Mouse (Mus musculus) heart, embryonic 13.5 days (tissue): ENCODE measurements at regions not wholly inside any gene's neighbourhood (a gene's known extent, or its start where the extent isn't known, plus 50 kb on each side); places are given as distances from the start of the nearest gene placed in this dataset.
A peak's percentile ranks its signal among the peaks of the same experiment; 100 is the strongest.
"Not testable (repeated sequence)": the region's sequence is repeated elsewhere in the genome, so short reads cannot be mapped to it uniquely, and the experiment has no call there.

Experiments used
- ATAC-seq: fragments of 200-750 bp; cut with Nextera tagmentation; 2 replicates; pipeline ENCODE4 v1.8.0; 2017; ENCODE audit warnings: moderate TSS enrichment; ENCODE audit not compliant: insufficient number of reproducible peaks, low FRiP score, low TSS enrichment; ENCODE audit errors: extremely low read depth
- H3K27ac ChIP-seq: fragments of 300-500 bp; sonication (generic); replicated peaks from 2 replicates; pipeline ENCODE4 v1.5.1; 2015; ENCODE audit warnings: moderate library complexity, mild to moderate bottlenecking, inconsistent platforms
- H3K27me3 ChIP-seq: fragments of 300-500 bp; sonication (generic); replicated peaks from 2 replicates; pipeline ENCODE4 v1.6.1; 2015; ENCODE audit warnings: mild to moderate bottlenecking, inconsistent platforms
- H3K36me3 ChIP-seq: fragments of 300-500 bp; sonication (generic); 2 replicates; pipeline ENCODE4 v1.6.1; 2015; ENCODE audit warnings: mild to moderate bottlenecking, inconsistent platforms
- H3K4me1 ChIP-seq: fragments of 300-500 bp; sonication (generic); 2 replicates; pipeline ENCODE4 v1.6.1; 2015; ENCODE audit warnings: inconsistent platforms
- H3K4me2 ChIP-seq: fragments of 300-500 bp; sonication (generic); 2 replicates; pipeline ENCODE4 v1.6.1; 2015; ENCODE audit warnings: inconsistent platforms, mild to moderate bottlenecking, moderate library complexity
- H3K4me3 ChIP-seq: fragments of 300-500 bp; sonication (generic); 2 replicates; pipeline ENCODE4 v1.5.1; 2015; ENCODE audit warnings: moderate library complexity, mild to moderate bottlenecking, inconsistent platforms
- H3K9ac ChIP-seq: fragments of 300-500 bp; sonication (generic); 2 replicates; pipeline ENCODE4 v1.6.1; 2015; ENCODE audit warnings: inconsistent platforms, mild to moderate bottlenecking, moderate library complexity
- H3K9me3 ChIP-seq: fragments of 300-500 bp; sonication (generic); 2 replicates; pipeline ENCODE4 v1.6.1; 2016; ENCODE audit warnings: inconsistent platforms
- WGBS: fragments of 180-500 bp; shearing (Covaris S2); methylation state at CpG from one replicate; pipeline ENCODE4 v1.1.7; 2015; ENCODE audit warnings: mixed read lengths; 5-methylcytosine and 5-hydroxymethylcytosine counted together

- Histone ChIP-seq H3K36me3 (no peaks in the 10 kb centered on the region), H3K27ac (no peak overlapping the region), H3K27me3 (no peaks in the 10 kb centered on the region), H3K9ac (no peak overlapping the region), H3K9me3 (no peaks in the 10 kb centered on the region), H3K4me3 (no peak overlapping the region), H3K4me1 (no peaks in the 10 kb centered on the region), H3K4me2 (no peak overlapping the region)
- 74% methylated on average over 7 of the region's 7 CpGs for WGBS
- no peak for ATAC-seq
Measured at GRCm38 (mm10) chr4:6600766-6601367, 1638.0 kb downstream of the Car8 start.

- H3K27ac ChIP-seq: no peak overlapping the region
- WGBS: 66% methylated on average over 1 of the region's 1 CpGs
- H3K9ac ChIP-seq: no peak overlapping the region
- H3K27me3 ChIP-seq: no peaks in the 10 kb centered on the region
- H3K36me3 ChIP-seq: no peaks in the 10 kb centered on the region
- no peaks in the 10 kb centered on the region for H3K4me1 ChIP-seq
- no peaks in the 10 kb centered on the region for H3K9me3 ChIP-seq
- H3K4me3 ChIP-seq: no peak overlapping the region
- no peak for ATAC-seq
- H3K4me2 ChIP-seq: no peak overlapping the region
Measured at GRCm38 (mm10) chr4:6596321-6596720, 1642.5 kb downstream of the Car8 start.

GRCm38 (mm10) chr4:6592890-6593289, 1646.0 kb downstream of the Car8 start:
- H3K36me3 ChIP-seq, ATAC-seq, H3K27ac ChIP-seq, H3K4me2 ChIP-seq, H3K9me3 ChIP-seq, H3K27me3 ChIP-seq, H3K4me3 ChIP-seq, H3K9ac ChIP-seq, H3K4me1 ChIP-seq: not testable (repeated sequence)
- WGBS: 56% methylated on average over 3 of the region's 3 CpGs

- Histone ChIP-seq H3K27me3 (no peaks in the 10 kb centered on the region), H3K4me3 (no peak overlapping the region), H3K9ac (no peak overlapping the region), H3K9me3 (no peaks in the 10 kb centered on the region), H3K27ac (no peak overlapping the region), H3K36me3 (no peaks in the 10 kb centered on the region), H3K4me2 (peak overlapping the region; percentile 39), H3K4me1 (peaks cover 4% of the 10 kb centered on the region)
- 30% methylated on average over 11 of the region's 11 CpGs for WGBS
- ATAC-seq: no peak
Measured at GRCm38 (mm10) chr4:6561604-6562357, 1677.1 kb downstream of the Car8 start.

- Histone ChIP-seq H3K27ac (no peak overlapping the region), H3K4me2 (no peak overlapping the region), H3K27me3 (no peaks in the 10 kb centered on the region), H3K9me3 (no peaks in the 10 kb centered on the region), H3K4me3 (no peak overlapping the region), H3K4me1 (peaks cover 3% of the 10 kb centered on the region), H3K36me3 (no peaks in the 10 kb centered on the region), H3K9ac (no peak overlapping the region)
- ATAC-seq: no peak
- 81% methylated on average over 5 of the region's 5 CpGs for WGBS
Measured at GRCm38 (mm10) chr4:6539626-6540025, 1699.2 kb downstream of the Car8 start.

- Histone ChIP-seq H3K4me2 (no peak overlapping the region), H3K27ac (no peak overlapping the region), H3K27me3 (no peaks in the 10 kb centered on the region), H3K36me3 (no peaks in the 10 kb centered on the region), H3K9ac (no peak overlapping the region), H3K9me3 (no peaks in the 10 kb centered on the region), H3K4me1 (no peaks in the 10 kb centered on the region), H3K4me3 (no peak overlapping the region)
- no peak for ATAC-seq
- WGBS: 73% methylated on average over 1 of the region's 1 CpGs
Measured at GRCm38 (mm10) chr4:6532441-6532840, 1706.4 kb downstream of the Car8 start.

GRCm38 (mm10) chr4:6517626-6518025, 1721.2 kb downstream of the Car8 start:
- Histone ChIP-seq H3K9ac (no peak overlapping the region), H3K4me1 (no peaks in the 10 kb centered on the region), H3K4me2 (no peak overlapping the region), H3K27me3 (no peaks in the 10 kb centered on the region), H3K9me3 (no peaks in the 10 kb centered on the region), H3K27ac (no peak overlapping the region), H3K4me3 (no peak overlapping the region), H3K36me3 (no peaks in the 10 kb centered on the region)
- ATAC-seq: no peak
- 79% methylated on average over 1 of the region's 1 CpGs for WGBS

- Histone ChIP-seq H3K4me1 (no peaks in the 10 kb centered on the region), H3K27ac (no peak overlapping the region), H3K4me2 (no peak overlapping the region), H3K9ac (no peak overlapping the region), H3K36me3 (no peaks in the 10 kb centered on the region), H3K9me3 (no peaks in the 10 kb centered on the region), H3K27me3 (no peaks in the 10 kb centered on the region), H3K4me3 (no peak overlapping the region)
- ATAC-seq: no peak
- 19% methylated on average over 6 of the region's 6 CpGs for WGBS
Measured at GRCm38 (mm10) chr4:6514823-6515222, 1721.7 kb upstream of the Impad1 start.

GRCm38 (mm10) chr4:6513635-6514034, 1720.5 kb upstream of the Impad1 start:
- Histone ChIP-seq H3K4me1 (no peaks in the 10 kb centered on the region), H3K27me3 (no peaks in the 10 kb centered on the region), H3K4me3 (no peak overlapping the region), H3K27ac (no peak overlapping the region), H3K9me3 (no peaks in the 10 kb centered on the region), H3K4me2 (no peak overlapping the region), H3K36me3 (no peaks in the 10 kb centered on the region), H3K9ac (no peak overlapping the region)
- ATAC-seq: no peak
- WGBS: 65% methylated on average over 3 of the region's 3 CpGs

- H3K9ac ChIP-seq: no peak overlapping the region
- ATAC-seq: no peak
- WGBS: 17% methylated on average over 12 of the region's 12 CpGs
Measured at GRCm38 (mm10) chr4:6512749-6513364, 1719.7 kb upstream of the Impad1 start.

GRCm38 (mm10) chr4:6508091-6508490, 1714.9 kb upstream of the Impad1 start:
- no peak overlapping the region for H3K4me3 ChIP-seq
- H3K4me1 ChIP-seq: no peaks in the 10 kb centered on the region
- no peaks in the 10 kb centered on the region for H3K9me3 ChIP-seq
- WGBS: 81% methylated on average over 5 of the region's 5 CpGs
- ATAC-seq: no peak
- H3K27ac ChIP-seq: no peak overlapping the region
- no peaks in the 10 kb centered on the region for H3K36me3 ChIP-seq
- no peaks in the 10 kb centered on the region for H3K27me3 ChIP-seq
- no peak overlapping the region for H3K9ac ChIP-seq
- H3K4me2 ChIP-seq: no peak overlapping the region

More at GRCm38 (mm10) chr4:6512749-6513364, 1719.7 kb upstream of the Impad1 start:
- Histone ChIP-seq H3K4me3 (peak overlapping the region; percentile 17; the same call in 1 of the 2 replicates), H3K27me3 (no peaks in the 10 kb centered on the region), H3K36me3 (no peaks in the 10 kb centered on the region), H3K9me3 (no peaks in the 10 kb centered on the region), H3K4me1 (no peaks in the 10 kb centered on the region), H3K27ac (no peak overlapping the region), H3K4me2 (peak overlapping the region; percentile 49)
